Mouse (Mus musculus) erythroblast, embryonic 14.5 days (primary cell): ENCODE data around the gene Ugt1a7c.
"Not testable (repeated sequence)": the region's sequence is repeated elsewhere in the genome, so short reads cannot be mapped to it uniquely, and the experiment has no call there.

Source experiments
- GATA1 ChIP-seq: IDR thresholded peaks from 2 replicates; pipeline ENCODE4 v1.6.1; 2012; ENCODE audit warnings: low read length, inconsistent platforms, mixed read lengths
- TAL1 ChIP-seq: IDR thresholded peaks from 3 replicates; pipeline ENCODE4 v1.6.1; 2012; ENCODE audit warnings: low read length, inconsistent platforms, mixed read lengths

DNA sequence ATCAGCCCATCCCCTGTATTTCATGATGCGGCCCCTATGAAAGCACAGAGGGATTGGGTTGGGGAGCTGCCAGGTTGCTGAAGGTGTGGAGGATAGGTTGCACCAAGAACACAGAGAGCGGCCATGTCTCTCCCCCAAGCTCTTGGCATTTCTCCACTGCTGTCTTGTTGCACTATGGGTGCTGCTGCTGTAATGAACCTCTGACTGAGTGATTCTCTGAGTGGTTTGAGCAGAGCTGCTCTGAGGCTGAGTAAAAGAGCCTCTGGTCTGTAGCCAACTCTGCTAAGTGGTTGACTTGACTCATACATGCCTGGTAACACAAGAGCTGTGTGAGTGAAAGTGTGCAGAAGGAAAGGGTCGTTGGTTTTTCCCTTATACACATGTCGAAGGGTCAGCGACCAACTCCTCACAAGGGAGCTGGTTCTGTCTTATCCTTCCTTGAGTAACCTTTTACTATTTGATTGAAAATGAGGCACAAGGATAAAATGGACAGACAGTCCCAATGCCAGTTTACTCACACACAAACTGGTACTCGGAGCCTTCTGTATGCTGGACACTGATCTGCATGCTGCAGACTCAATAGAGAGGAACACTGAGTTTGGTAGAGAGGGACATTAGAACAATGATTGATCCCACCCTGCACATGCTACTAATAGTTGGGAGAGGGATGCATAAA lies 40.5 kb downstream of the Ugt1a7c start:
- TF ChIP-seq GATA1, TAL1: not testable (repeated sequence)
